Mouse (Mus musculus) ES-Bruce4 (cell line): ENCODE measurements around the gene Gm21954. TPM values are rescaled to one million over a fixed set of nuclear protein-coding genes. Genes with fewer than 3 reads are reported as not detected.

Source experiments
- H3K27ac ChIP-seq: 2 replicates; pipeline ENCODE4 v1.5.1; 2012; ENCODE audit warnings: low read length, inconsistent platforms; ENCODE audit not compliant: insufficient read depth
- H3K27me3 ChIP-seq: 2 replicates; pipeline ENCODE4 v1.6.1; 2012; ENCODE audit warnings: mild to moderate bottlenecking, low read length, inconsistent platforms; ENCODE audit not compliant: control insufficient read depth, poor library complexity, insufficient read depth, severe bottlenecking
- H3K36me3 ChIP-seq: 2 replicates; pipeline ENCODE4 v1.6.1; 2012; ENCODE audit warnings: inconsistent platforms, mild to moderate bottlenecking, low read length, moderate library complexity; ENCODE audit not compliant: control insufficient read depth, poor library complexity, insufficient read depth, severe bottlenecking
- H3K4me1 ChIP-seq: one replicate; pipeline ENCODE4 v1.8.1; 2011; ENCODE audit warnings: low read length; ENCODE audit not compliant: control insufficient read depth, insufficient read depth
- H3K4me3 ChIP-seq: 2 replicates; pipeline ENCODE4 v1.5.1; 2011; ENCODE audit warnings: low read depth, mild to moderate bottlenecking, low read length
- H3K9ac ChIP-seq: 2 replicates; pipeline ENCODE4 v1.6.1; 2012; ENCODE audit warnings: low read depth, mild to moderate bottlenecking, inconsistent platforms; ENCODE audit not compliant: poor library complexity, severe bottlenecking
- H3K9me3 ChIP-seq: replicated peaks from 2 replicates; pipeline ENCODE4 v1.6.1; 2012; ENCODE audit warnings: mild to moderate bottlenecking, low read length, inconsistent platforms; ENCODE audit not compliant: control insufficient read depth, poor library complexity, insufficient read depth, severe bottlenecking
- CTCF ChIP-seq: IDR thresholded peaks from one replicate; pipeline ENCODE4 v1.8.1; 2011; ENCODE audit warnings: low read depth, low read length
- EP300 ChIP-seq: IDR thresholded peaks from 2 replicates; pipeline ENCODE4 v1.6.1; 2011; ENCODE audit warnings: low read depth, low read length; ENCODE audit not compliant: insufficient read depth
- POLR2A ChIP-seq: IDR thresholded peaks from one replicate; pipeline ENCODE4 v1.8.1; 2011; ENCODE audit warnings: low read length; ENCODE audit not compliant: insufficient read depth
- polyA plus RNA-seq: library from polyadenylated mRNA; stranded (reverse); fragments of >200 nt; gene quantifications from 2 replicates; pipeline ENCODE4 v1.2.4, GENCODE M21; 2011; ENCODE audit warnings: low read depth; ENCODE audit not compliant: missing spikeins, insufficient read depth, insufficient read length

Gm21954 gene
- polyA plus RNA-seq, 1 experiment: not detected

GRCm38 (mm10) chr3:55434276-55434675 lies 37.7 kb downstream of the Gm21954 start:
- no peak for TF ChIP-seq CTCF
- no peak for TF ChIP-seq POLR2A
- no peak for TF ChIP-seq EP300
- Histone ChIP-seq H3K36me3 (no peaks in the 10 kb centered on the region), H3K9ac (no peak overlapping the region)

GRCm38 (mm10) chr3:55431223-55431622 lies 40.8 kb downstream of the Gm21954 start:
- H3K9ac ChIP-seq: no peak overlapping the region
- no peaks in the 10 kb centered on the region for H3K36me3 ChIP-seq
- no peaks in the 10 kb centered on the region for H3K4me1 ChIP-seq
- TF ChIP-seq POLR2A (no peak), CTCF (no peak), EP300 (no peak)
- no peak overlapping the region for H3K27ac ChIP-seq
- H3K27me3 ChIP-seq: no peaks in the 10 kb centered on the region
- H3K9me3 ChIP-seq: no peaks in the 10 kb centered on the region
- no peak overlapping the region for H3K4me3 ChIP-seq

More at GRCm38 (mm10) chr3:55434276-55434675, 37.7 kb downstream of the Gm21954 start:
- Histone ChIP-seq H3K4me1 (no peaks in the 10 kb centered on the region), H3K27me3 (no peaks in the 10 kb centered on the region), H3K27ac (no peak overlapping the region), H3K9me3 (no peaks in the 10 kb centered on the region), H3K4me3 (no peak overlapping the region)

- Histone ChIP-seq H3K27me3 (no peaks in the 10 kb centered on the region), H3K9me3 (no peaks in the 10 kb centered on the region), H3K36me3 (no peaks in the 10 kb centered on the region), H3K4me1 (no peaks in the 10 kb centered on the region), H3K27ac (no peak overlapping the region), H3K4me3 (no peak overlapping the region), H3K9ac (no peak overlapping the region)
- no peak for TF ChIP-seq EP300
- TF ChIP-seq CTCF: no peak
- TF ChIP-seq POLR2A: no peak
These were observed 41.9 kb downstream of the Gm21954 start for GRCm38 (mm10) chr3:55430022-55430549.

- Histone ChIP-seq H3K27ac (no peak overlapping the region), H3K27me3 (no peaks in the 10 kb centered on the region), H3K4me3 (no peak overlapping the region), H3K4me1 (no peaks in the 10 kb centered on the region), H3K36me3 (no peaks in the 10 kb centered on the region), H3K9ac (no peak overlapping the region), H3K9me3 (no peaks in the 10 kb centered on the region)
- TF ChIP-seq EP300 (no peak), CTCF (no peak), POLR2A (no peak)
These were observed 48.2 kb downstream of the Gm21954 start for GRCm38 (mm10) chr3:55423640-55424397.

GRCm38 (mm10) chr3:55420436-55421083 lies 51.5 kb downstream of the Gm21954 start:
- no peak overlapping the region for H3K4me3 ChIP-seq
- H3K9ac ChIP-seq: no peak overlapping the region
- no peaks in the 10 kb centered on the region for H3K4me1 ChIP-seq
- no peak overlapping the region for H3K27ac ChIP-seq
- H3K36me3 ChIP-seq: no peaks in the 10 kb centered on the region
- no peaks in the 10 kb centered on the region for H3K27me3 ChIP-seq
- no peak for TF ChIP-seq EP300
- H3K9me3 ChIP-seq: no peaks in the 10 kb centered on the region

- Histone ChIP-seq H3K4me1 (no peaks in the 10 kb centered on the region), H3K27ac (no peak overlapping the region), H3K9me3 (no peaks in the 10 kb centered on the region), H3K4me3 (no peak overlapping the region), H3K27me3 (no peaks in the 10 kb centered on the region), H3K36me3 (no peaks in the 10 kb centered on the region), H3K9ac (no peak overlapping the region)
- TF ChIP-seq CTCF (no peak), POLR2A (no peak), EP300 (no peak)
These were observed 52.7 kb downstream of the Gm21954 start for GRCm38 (mm10) chr3:55419334-55419733.
